ENCODE assay signal across 14 mouse cellular contexts in the genomic region with DNA sequence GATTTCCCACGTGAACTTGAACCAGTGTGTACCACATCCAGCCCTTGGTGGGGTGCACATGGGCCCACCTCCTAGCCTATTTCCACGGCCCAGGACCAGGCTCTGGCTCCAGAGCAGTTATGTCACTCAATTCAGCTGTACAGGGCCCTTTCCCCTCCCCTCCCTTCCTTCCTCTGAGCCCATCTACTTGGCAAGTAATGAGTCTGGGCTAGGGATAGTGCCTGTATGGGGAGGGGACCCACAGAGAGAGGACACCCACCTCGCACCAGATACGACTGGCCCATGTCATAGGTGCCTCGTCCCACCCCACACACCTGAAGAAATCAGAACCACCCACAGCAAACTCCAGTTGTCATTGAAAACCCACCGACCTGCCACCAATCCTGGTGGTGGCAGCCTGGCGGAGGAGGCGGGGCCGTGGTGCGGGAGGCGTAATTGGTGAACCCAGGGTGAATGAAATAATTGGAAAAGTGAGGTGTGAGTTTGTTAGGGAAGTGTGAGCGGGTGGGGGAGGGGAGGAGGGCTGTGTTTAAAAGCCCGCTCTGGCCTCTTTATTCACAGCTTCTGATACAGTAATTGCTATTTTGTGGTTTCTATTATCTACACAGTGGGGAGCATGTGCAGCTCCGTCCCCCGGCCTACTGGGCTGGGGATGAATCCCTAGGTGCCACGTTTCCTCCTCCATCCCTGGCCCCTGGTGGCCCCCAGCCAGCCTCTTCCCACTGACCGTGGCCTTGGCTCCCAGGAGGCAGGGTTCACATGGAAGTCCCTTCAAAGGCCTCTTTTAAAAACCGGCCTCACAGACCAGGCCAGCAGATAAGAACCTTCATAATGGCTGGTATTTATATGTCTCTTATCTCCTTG. TPM values are rescaled to one million over a fixed set of nuclear protein-coding genes. Genes with fewer than 3 reads are reported as not detected.
DNase-seq lines count a peak whose midpoint lies in the region; ATAC-seq and TF ChIP-seq lines count a peak whose summit lies in the region.
"Had no signal": no experiment of that assay in that cellular context is flagged by ENCODE, and none has a peak within 500 bp of the region (broad histone marks: within the 10 kb centered on the region; RNA-seq: fewer than 3 reads in every experiment).

No protein-coding gene starts in this region.

- DNase-seq in hindbrain, postnatal 0 days (ENCODE audit: low spot score), result no peak
- no peak for DNase-seq in urinary bladder, postnatal 10 days (ENCODE audit: low spot score)
- DNase-seq in layer of hippocampus, adult 8-10 months (ENCODE audit: low spot score in 2 of 2), result no peak
- no peak for DNase-seq in layer of hippocampus, adult 18-20 months (ENCODE audit: low spot score in 2 of 2)
- DNase-seq: adrenal gland, postnatal 36 days; cerebellum, adult 9-11 months; heart, postnatal 4 days had no signal

- H3K27me3 ChIP-seq in hindbrain, embryonic 13.5 days, result no peaks in the 10 kb centered on the region
- no peaks in the 10 kb centered on the region for H3K27me3 ChIP-seq in hindbrain, postnatal 0 days (ENCODE audit: insufficient read depth, low read length)
- H3K27me3 ChIP-seq in hindbrain, embryonic 15.5 days, result no peaks in the 10 kb centered on the region
- H3K27me3 ChIP-seq: limb, embryonic 15.5 days had no signal

- ATAC-seq in hindbrain, embryonic 13.5 days (ENCODE audit: low FRiP score), result no peak
- ATAC-seq in hindbrain, postnatal 0 days, result no peak
- 0 out of 2 replicates have a peak, but pooled peaks have one; percentile 18 for ATAC-seq in common myeloid progenitor, adult 5-6 weeks (replicated peaks; ENCODE audit: low read depth, poor library complexity, severe bottlenecking)
- no peak for ATAC-seq in hindbrain, embryonic 15.5 days (ENCODE audit: low FRiP score, low read depth)
- peak; percentile 41; the same call in 1 of the 2 replicates for ATAC-seq in megakaryocyte-erythroid progenitor cell, adult 5-6 weeks (replicated peaks; ENCODE audit: low FRiP score, low TSS enrichment, poor library complexity, severe bottlenecking)

- TF ChIP-seq CTCF in hindbrain, postnatal 0 days (IDR thresholded peaks at IDR 0.05; ENCODE audit: low read depth), result no peak

- H3K4me1 ChIP-seq in hindbrain, embryonic 13.5 days (replicated peaks), result peaks cover 62% of the 10 kb centered on the region
- peaks cover 8% of the 10 kb centered on the region; the same call in 1 of the 2 replicates for H3K4me1 ChIP-seq in hindbrain, postnatal 0 days (ENCODE audit: insufficient read depth, low read length)
- peaks cover 34% of the 10 kb centered on the region for H3K4me1 ChIP-seq in hindbrain, embryonic 15.5 days (replicated peaks)

- no peaks in the 10 kb centered on the region; the same call in 1 of the 2 replicates for H3K36me3 ChIP-seq in hindbrain, embryonic 13.5 days
- peaks cover 5% of the 10 kb centered on the region; the same call in 1 of the 2 replicates for H3K36me3 ChIP-seq in hindbrain, postnatal 0 days (ENCODE audit: insufficient read depth, low read length)
- H3K36me3 ChIP-seq in hindbrain, embryonic 15.5 days, result no peaks in the 10 kb centered on the region

- H3K27ac ChIP-seq in hindbrain, embryonic 13.5 days, result peak overlapping the region; percentile 88
- no peak overlapping the region for H3K27ac ChIP-seq in hindbrain, postnatal 0 days
- peak overlapping the region; percentile 62 for H3K27ac ChIP-seq in hindbrain, embryonic 15.5 days (replicated peaks)
- H3K27ac ChIP-seq: layer of hippocampus, adult 2 months; limb, embryonic 15.5 days had no signal

- no peak overlapping the region for H3K9ac ChIP-seq in hindbrain, embryonic 13.5 days
- no peak overlapping the region for H3K9ac ChIP-seq in hindbrain, postnatal 0 days (replicated peaks; ENCODE audit: low read length)
- H3K9ac ChIP-seq in hindbrain, embryonic 15.5 days, result no peak overlapping the region
- H3K9ac ChIP-seq: limb, embryonic 15.5 days had no signal

- no peak overlapping the region for H3K4me3 ChIP-seq in hindbrain, embryonic 13.5 days
- no peak overlapping the region for H3K4me3 ChIP-seq in hindbrain, postnatal 0 days (ENCODE audit: low read length)
- no peak overlapping the region for H3K4me3 ChIP-seq in hindbrain, embryonic 15.5 days
- H3K4me3 ChIP-seq: layer of hippocampus, adult 2 months; limb, embryonic 15.5 days; megakaryocyte, embryonic 14.5 days had no signal

- H3K9me3 ChIP-seq in hindbrain, embryonic 13.5 days, result no peaks in the 10 kb centered on the region
- H3K9me3 ChIP-seq in hindbrain, postnatal 0 days (ENCODE audit: low read length), result no peaks in the 10 kb centered on the region
- H3K9me3 ChIP-seq in hindbrain, embryonic 15.5 days, result no peaks in the 10 kb centered on the region
- H3K9me3 ChIP-seq: limb, embryonic 15.5 days; megakaryocyte, embryonic 14.5 days had no signal

- 60% methylated on average over 18 of the region's 18 CpGs for WGBS in hindbrain, embryonic 13.5 days
- WGBS in hindbrain, postnatal 0 days, result 63% methylated on average over 18 of the region's 18 CpGs
- 58% methylated on average over 18 of the region's 18 CpGs for WGBS in hindbrain, embryonic 15.5 days

- no peak overlapping the region for H3K4me2 ChIP-seq in hindbrain, embryonic 13.5 days
- H3K4me2 ChIP-seq in hindbrain, postnatal 0 days (ENCODE audit: low read depth, low read length), result no peak overlapping the region
- H3K4me2 ChIP-seq in hindbrain, embryonic 15.5 days, result no peak overlapping the region
- H3K4me2 ChIP-seq: limb, embryonic 15.5 days had no signal

RNA-seq across cellular contexts. Expression of gene Rbm19, which starts 55.8 kb away (rescaled TPM):
- 16.2 and 18.1 TPM in 2 replicates for polyA plus RNA-seq in hindbrain, embryonic 13.5 days (2015; fragmentation: Nextera tagmentation; extraction: Ambion mirVana)
- 33.4 and 33.8 TPM in 2 replicates for total RNA-seq in hindbrain, postnatal 0 days (2014; rRNA removed)
- polyA plus RNA-seq in hindbrain, postnatal 0 days (2015; fragmentation: Nextera tagmentation; extraction: Ambion mirVana), result 15.5 and 17.2 TPM in 2 replicates
- 24.2 and 30.3 TPM in 2 replicates for total RNA-seq in common myeloid progenitor, adult 5-6 weeks (2017)
- 19.0 and 19.2 TPM in 2 replicates for polyA plus RNA-seq in hindbrain, embryonic 15.5 days (2015; fragmentation: Nextera tagmentation; extraction: Ambion mirVana)
- total RNA-seq in megakaryocyte-erythroid progenitor cell, adult 5-6 weeks (2014; fragmentation: Nextera tagmentation), result 21.3 and 57.4 TPM in 2 replicates
- 24.7 and 33.2 TPM in 2 replicates for total RNA-seq in megakaryocyte-erythroid progenitor cell, adult 5-6 weeks (2017)
- 10 to 100 TPM; 20.0 to 26.3 (median 21.1) TPM for total RNA-seq in layer of hippocampus, adult 8-10 months (2022)
- 10 to 100 TPM; 18.7 to 21.4 TPM for total RNA-seq in layer of hippocampus, adult 18-20 months (2021)

Comparison
In these comparisons a context has a peak if more than half of its experiments do, and no peak if none do; other contexts are left out.
1. ATAC-seq: peak in common myeloid progenitor, adult 5-6 weeks (single experiment) and megakaryocyte-erythroid progenitor cell, adult 5-6 weeks (single experiment); none in hindbrain, embryonic 13.5 days (single experiment), hindbrain, postnatal 0 days (single experiment) and hindbrain, embryonic 15.5 days (single experiment).